Mouse (Mus musculus): ENCODE measurements around the gene Zfp111. TPM values are rescaled to one million over a fixed set of nuclear protein-coding genes. Genes with fewer than 3 reads are reported as not detected.
A peak's percentile ranks its signal among the peaks of the same experiment; 100 is the strongest.

Gene Zfp111
- total RNA-seq (2021): 1 to 10 TPM; 3.8 to 4.3 TPM

DNA sequence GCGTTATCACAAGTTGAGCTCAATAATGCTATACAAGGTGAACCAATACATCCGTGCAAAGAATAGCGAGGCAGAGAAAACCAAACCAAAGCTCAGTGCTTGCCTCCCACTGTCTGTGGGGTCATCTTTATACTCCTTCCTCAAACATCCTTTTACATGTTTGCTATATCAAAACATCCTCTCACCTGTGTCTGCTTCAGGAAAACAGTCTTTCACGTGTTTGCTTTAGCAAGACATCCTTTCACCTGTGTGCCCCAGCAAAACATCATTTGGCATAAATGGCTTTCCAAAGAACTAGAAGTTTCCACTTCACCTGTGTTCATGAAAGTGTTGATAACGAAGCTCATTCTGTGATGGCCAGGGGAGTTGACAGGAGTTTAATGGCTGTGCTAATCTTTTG lies at the start of gene Zfp111:
Gene Zfp111 (minus strand): TSS at position 101 of the 400 bp plus-strand sequence.
- intact Hi-C loops (cut with DNase I): no loop called here
- DNase-seq: no peak

DNA sequence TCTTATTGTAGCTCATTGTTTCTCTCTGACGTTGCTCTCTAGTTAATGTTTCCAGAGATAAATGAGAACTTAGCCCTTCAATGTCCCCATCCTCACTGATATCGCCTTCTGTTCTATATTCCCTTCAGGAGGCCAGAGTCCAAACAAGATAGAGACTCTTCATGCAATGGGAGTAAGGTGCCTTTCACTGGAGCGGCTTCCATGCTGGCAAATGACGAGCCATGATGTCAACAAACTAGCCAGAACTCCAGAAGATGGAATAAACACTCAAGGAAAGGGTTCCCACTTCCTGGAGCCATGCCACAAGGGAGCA lies 48.7 kb upstream of the Zfp111 start:
- intact Hi-C loops (cut with DNase I): no loop called here
- no peak for DNase-seq

DNA sequence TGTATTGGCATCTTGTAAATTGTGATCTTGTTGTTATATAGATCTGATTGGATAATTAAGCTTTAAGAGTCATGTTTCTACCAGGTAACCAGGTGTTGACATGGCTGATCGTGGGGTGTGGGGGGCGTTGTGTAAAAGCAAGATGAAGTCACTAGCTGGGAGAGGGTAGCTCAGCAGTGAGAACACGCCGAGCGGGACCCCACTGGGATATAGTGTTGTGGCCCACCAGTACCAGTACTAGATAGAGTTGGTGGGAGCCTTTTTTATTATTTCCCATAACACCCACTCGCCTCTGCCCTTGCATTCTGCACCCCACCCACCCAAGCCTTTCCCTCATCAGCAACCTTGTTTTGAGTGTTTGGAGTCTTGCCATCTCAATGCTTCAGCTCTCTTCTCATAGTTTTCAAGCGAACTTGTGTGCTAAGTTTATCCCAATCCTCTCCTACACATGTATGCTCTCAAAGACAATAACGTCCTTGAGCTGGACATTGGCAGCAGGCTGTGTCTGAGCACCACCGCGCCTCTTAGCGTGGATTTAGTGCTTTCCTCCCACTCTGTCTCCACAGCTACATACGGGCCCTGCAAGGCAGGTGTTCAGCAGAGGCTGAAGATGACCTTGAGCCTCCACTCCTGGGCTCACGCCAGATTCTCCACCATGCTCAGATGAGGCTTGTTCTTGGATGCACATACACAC lies 48.2 kb upstream of the Zfp111 start:
- intact Hi-C loops (cut with DNase I): no loop called here

DNA sequence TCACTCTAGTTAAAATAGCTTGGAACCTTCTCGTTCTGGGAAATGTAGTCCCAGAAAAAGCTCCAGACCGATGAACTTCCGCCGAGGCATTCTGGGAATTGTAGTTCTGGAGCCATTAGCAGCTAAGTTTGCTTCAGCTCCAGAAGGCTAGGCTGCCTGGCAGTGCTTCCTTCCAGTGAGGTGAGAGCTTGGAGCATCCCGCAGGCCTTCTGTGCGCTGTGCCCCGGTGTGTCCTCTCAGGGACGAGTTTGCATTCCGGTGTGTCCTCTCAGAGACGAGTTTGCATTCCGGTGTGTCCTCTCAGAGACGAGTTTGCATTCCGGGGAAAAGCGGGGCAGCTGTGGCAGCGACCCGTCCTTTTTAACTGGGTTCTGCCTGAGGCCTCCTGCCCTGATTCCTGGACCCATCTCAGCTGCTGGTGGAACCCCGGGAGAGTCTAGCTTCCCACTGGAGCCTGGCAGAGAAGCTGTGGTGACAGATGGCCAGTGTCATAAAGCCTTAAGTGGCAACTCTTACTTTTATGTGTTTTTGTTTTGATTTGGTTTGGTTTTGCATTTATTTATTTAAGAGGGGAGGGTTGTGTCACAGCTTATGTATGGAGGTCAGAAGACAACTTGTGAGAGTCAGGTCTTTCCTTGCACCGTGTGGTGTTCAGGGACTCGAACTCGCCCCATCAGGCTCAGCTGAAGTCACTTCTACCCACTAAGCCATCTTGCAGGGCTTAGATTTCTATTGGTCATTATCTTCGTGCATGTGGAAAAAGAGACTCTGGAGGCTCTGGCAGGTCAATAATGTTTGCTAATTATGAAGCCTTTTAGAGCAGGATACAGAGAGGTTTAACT lies 43.6 kb upstream of the Zfp111 start, which contains the start of gene Zfp108:
Gene Zfp108 (plus strand): TSS at position 162 of the 842 bp plus-strand sequence.
- intact Hi-C loops (cut with DNase I): loop anchor here (1.0 to 5.0 kb wide), 4 partner anchors 15 to 123 kb away; partner anchors contain the start of genes Zfp235, Zfp93 and Zfp94
- DNase-seq: peak; percentile 81 to 86

More for the DNA sequence above, 48.2 kb upstream of the Zfp111 start:
- no peak for DNase-seq

DNA sequence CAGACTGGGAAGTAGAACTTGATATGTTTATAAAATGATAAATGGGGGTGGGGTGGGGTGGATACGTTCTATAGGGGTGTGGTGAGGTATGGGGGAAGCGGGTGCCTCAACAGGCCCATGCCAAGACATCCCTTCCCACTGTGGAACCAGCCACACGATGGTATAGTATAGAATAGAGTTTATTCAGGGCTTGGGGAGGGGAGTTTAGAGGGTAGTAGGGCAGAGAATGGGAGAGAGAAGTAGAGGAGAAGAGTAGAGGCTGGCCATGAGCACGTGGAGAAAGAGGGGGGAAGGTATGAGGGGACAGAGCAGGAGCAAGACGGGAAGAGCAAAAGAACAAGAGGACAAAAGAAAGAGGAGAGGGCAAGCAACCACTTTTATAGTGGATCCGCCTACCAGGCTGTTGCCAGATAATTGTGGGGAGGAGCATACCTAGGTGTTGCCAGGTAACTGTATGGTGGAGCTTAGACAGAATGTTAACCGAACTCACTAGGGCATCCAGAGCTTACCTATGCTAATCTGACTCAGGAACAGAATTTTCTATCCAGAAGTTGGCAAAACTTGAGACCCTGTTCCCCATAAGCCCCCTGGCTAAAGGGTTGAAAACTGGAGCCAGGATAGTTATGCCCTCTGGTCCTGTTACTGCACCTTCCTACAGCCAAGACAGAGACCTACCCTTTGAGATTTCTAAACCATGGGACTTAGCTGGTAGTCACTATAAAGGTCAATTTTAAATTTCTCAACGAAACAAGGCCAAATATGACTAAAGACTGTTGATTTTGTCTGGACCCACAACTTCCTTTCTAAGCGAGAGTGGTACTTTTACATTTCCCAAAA lies 42.8 kb upstream of the Zfp111 start:
- no peak for DNase-seq
- intact Hi-C loops (cut with DNase I): loop anchor here (1.0 to 5.0 kb wide), 4 partner anchors 16 to 122 kb away; partner anchors contain the start of genes Zfp235, Zfp93 and Zfp94

DNA sequence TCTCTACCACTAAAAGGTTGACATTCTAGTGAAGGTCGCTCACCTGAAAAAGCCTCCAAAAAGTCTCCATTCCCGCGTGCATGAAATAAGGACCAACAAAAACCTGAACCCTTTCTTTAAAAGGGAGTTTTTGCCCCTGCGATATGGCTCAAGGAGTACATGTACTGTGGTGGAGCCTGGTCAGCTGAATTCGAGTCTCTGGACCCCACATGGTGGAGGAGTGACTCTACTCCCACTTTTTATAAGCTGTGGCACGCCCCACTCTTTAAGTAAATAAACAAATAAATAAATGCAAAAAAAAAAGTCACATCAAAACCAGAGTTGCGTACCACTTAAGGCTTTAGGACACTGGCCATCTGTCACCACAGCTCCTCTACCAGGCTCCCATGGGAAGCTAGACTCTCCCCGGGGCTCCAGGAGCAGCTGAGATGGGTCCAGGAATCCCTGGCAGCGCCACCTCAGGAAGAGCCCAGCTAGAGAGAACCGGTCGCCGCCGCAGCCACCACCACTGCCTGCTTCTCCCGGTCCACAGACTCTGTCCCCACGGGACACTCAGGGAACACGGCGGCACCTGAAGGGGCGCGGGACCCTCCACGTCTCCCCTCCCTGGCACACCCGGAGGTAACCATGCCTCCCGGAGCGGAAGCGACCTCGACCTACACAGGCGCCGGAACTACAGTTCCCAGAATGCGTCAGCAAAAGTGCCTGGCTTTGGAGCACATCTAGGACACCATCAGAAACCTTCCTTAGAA lies 26.0 kb upstream of the Zfp111 start, which contains the start of gene Zfp109:
Gene Zfp109 (minus strand): TSS at position 521 of the 752 bp plus-strand sequence.
- peak; percentile 51 to 63 for DNase-seq
- intact Hi-C loops (cut with DNase I): no loop called here

DNA sequence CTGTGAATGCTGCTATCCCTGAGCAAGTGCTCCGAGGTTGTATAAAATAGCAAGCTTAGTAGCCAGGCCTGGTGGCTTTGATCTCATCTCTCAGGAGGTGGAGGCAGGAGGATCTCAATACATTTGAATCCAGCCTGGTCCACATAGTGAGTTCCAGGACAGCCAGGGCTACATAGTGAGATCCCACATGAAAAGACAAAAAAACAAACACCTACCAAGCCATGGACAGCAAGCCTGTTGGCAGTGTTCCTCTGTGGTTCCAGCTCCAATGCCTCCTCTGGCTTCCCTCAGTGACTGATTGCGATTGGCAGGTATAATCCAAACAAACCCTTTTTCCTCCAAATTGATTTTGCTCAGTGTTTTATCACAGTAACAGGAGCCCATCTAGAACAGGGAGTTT lies 947 bp downstream of the Zfp111 start:
- DNase-seq: no peak
- intact Hi-C loops (cut with DNase I): no loop called here

DNA sequence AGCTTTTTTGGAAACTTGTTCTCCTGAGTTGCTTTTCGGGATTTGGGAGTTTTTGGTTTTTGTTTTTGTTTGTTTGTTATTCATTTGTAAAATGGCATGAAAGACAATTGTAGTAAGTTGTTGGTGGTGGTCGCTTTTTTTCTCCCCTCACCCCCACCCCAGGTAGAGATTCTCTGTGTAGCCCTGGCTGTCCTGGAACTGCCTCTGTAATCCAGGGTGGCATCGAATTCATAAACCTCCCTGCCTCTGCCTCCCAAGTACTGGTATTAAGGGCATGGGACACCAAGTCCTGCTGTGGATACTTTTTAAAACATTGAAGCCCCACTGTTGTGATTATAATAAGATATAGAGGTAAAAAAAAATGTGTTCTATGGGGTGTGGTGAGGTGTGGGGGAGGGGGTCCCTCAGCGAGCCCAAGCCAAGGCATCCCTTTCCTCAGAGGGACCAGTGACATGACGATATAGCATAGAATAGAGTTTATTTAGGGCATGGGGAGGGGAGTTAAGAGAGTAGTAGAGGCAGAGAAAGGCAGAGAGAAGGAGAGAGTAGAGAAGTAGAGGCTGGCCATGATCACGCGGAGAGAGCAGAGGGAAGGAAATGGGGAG lies 2.9 kb downstream of the Zfp111 start:
- DNase-seq: no peak
- intact Hi-C loops (cut with DNase I): loop anchor here (2.0 to 5.0 kb wide), 3 partner anchors 44 to 126 kb away; partner anchors contain the start of genes Zfp108 and Zfp94

DNA sequence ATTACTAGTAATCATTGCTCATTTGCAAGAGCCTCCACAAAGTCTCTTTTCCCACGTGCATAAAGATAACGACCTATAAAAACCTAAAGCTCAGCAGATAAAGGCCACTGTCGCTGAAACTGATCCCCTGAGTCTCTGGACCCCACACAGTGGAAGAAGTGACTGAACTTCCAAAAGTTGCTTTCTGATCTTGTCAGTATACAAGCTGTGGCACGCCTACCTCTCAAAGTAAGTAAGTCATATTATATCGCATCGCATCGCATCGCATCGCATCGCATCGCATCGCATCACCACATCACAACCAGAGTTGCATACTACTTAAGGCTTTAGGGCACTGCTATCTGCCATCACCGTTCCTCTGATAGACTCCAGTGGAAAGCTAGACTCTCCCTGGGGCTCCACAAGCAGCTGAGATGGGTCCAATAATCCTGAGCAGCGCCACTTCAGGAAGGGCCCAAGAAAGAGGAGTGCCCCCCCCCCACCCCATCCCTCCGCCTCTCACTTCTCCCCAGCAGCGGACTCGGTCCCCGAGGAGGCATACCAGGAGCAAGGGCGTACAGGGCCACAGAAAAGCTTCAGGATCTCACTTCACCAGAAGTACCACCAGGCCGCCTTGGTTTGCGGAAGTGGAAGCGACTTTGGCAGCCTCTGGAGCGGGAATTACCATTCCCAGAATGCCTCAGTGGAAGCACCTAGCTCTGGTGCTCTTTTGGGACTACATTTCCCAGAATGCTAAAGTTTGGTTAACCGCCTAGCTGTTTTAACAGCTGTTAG lies 3.6 kb downstream of the Zfp111 start:
- peak; percentile 66 to 70 for DNase-seq
- intact Hi-C loops (cut with DNase I): loop anchor here (2.0 to 5.0 kb wide), 3 partner anchors 45 to 125 kb away; partner anchors contain the start of genes Zfp108 and Zfp94

DNA sequence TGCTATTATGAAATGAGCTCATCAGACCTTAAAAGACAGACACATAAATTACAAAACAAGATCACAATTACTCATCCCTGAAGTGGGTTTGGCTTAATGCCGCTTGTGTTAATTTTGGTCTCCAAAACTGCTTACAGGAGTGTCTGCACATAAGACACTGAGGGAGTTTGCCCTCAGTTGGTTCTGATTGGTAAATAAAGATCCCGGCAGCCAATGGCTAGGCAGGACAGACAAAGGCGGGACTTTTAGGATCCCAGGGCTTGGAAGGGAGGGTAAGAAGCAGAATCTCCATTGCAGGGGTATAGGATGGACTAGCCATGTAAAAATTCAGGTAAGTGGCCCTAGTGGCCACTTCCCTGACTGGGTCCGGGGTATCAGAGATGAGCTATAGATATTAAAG lies 14.3 kb downstream of the Zfp111 start:
- intact Hi-C loops (cut with DNase I): no loop called here
- DNase-seq: no peak

DNA sequence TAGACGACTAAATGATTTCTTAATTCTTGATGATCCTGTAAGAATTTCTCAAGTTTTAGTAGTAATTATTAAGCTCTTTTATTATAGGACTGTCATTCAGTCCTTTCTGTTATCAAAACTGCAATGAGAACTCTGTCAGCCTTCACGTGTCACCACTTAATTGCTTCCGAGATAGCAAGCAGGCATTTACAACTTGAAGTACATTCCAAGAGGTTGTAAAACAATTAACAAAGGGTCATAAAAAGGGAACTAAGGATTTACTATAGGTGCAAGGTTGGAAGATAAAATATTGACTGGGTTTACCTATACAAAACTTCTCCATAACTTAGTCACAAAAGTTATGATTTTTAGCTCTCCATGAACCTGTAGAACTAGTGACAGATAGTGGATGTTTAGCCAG lies 18.1 kb downstream of the Zfp111 start:
- intact Hi-C loops (cut with DNase I): no loop called here

DNA sequence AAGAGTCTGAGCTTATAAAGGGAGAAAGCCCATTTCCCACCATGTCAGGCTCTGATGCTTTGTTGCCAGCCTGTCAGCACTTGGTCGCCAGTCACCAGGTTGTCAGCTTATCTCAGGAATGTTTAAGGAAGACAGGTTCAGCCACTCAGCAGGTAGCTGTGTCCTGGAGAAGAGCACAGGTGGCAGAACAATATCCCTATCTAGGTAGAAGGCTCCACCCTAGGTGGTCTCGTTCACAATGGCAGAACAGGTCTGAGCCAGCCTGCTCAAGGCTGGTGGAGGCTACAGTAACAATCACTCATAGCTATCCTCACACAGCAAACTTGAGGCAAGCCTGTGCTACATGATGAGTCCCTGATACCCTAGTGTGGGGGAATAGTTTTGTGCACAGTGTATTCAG lies 19.9 kb downstream of the Zfp111 start:
- intact Hi-C loops (cut with DNase I): no loop called here

More for the DNA sequence above, 18.1 kb downstream of the Zfp111 start:
- no peak for DNase-seq

DNA sequence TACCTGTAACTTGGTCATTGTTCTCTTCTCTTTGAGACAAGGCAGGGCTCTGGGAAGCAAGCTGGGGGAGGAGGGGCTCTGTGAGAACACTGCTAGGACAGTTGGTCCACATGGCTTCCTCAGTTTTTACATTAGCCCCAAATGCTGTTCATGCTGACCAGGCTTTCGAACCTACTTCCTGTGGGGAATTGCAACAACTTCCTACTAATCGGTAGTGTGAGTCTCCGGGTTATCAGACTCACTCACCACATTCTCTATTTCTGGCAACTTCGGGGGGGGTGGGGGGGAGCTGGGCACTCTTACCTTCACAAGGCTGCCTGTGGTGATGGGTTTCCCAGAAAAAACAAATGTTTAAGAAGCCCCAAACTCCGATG lies 21.7 kb downstream of the Zfp111 start:
- no peak for DNase-seq
- intact Hi-C loops (cut with DNase I): no loop called here

More for the DNA sequence above, 19.9 kb downstream of the Zfp111 start:
- DNase-seq: no peak

DNA sequence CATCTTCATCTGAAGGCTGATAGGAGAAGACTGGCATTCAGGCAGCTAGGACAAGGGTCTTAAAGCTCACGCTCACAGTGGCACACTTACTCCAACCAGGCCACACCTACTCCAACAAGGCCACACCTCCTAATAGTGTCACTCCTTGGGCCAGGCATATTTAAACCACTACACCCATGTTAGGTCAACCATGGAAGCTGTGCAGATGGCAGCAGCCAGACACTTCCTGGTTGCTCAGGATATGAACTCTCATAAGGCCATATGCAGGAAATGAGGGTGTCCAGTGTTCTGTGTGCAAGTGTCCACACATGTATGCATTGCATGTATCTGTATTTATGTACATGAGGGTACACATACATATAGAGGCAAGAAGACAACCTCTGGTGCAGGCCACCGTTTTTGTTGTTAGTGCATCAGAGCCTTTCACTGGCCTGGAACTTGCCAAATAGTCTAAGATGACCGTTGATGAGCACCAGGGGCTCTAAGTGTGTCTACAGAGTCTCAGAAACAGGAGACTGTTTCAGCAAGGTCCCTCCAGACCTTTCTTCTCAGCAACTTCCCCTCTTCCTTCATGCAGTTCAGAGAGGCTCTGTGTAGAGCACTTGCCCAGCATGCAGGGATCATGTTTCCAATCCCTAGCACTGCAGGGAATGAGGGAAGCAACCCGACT lies 22.2 kb downstream of the Zfp111 start:
- intact Hi-C loops (cut with DNase I): no loop called here
- no peak for DNase-seq

DNA sequence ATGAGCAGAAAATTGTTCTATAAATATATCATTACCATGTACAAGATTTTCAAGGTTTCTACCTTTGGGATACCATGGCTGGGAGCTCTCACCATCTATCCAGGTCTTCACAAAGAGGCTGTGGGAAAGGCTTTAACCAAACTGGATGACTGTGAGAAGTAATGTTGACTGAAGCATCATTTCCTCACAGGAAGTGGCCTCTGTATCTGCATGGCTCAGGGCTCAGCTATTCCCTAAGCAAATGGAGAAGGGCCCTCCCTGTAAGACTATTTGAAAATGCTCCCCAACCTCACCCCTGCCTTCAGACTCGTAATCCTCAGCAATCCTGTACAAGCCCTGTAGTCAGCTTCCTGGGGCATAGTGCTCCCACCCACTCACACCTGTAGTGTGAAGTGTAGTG lies 23.6 kb downstream of the Zfp111 start:
- DNase-seq: no peak
- intact Hi-C loops (cut with DNase I): no loop called here

DNA sequence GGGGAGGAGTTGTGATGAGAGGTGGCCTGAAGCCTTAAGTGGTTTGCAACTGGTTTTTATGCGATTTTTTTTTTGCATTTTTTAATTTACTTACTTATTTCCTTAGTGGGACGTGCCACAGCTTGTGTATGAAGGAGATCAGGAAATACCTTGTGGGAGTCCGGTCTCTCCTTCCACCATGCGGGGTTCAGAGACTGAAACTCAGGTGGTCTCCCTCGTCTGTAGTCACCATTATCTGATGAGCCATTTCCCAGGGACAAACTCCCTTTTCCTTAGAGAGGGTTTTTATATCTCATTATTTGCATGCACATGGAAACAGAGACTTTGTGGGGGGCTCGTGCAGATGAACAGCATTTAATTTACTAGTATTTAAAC lies 35.9 kb downstream of the Zfp111 start:
- intact Hi-C loops (cut with DNase I): no loop called here
- DNase-seq: no peak

DNA sequence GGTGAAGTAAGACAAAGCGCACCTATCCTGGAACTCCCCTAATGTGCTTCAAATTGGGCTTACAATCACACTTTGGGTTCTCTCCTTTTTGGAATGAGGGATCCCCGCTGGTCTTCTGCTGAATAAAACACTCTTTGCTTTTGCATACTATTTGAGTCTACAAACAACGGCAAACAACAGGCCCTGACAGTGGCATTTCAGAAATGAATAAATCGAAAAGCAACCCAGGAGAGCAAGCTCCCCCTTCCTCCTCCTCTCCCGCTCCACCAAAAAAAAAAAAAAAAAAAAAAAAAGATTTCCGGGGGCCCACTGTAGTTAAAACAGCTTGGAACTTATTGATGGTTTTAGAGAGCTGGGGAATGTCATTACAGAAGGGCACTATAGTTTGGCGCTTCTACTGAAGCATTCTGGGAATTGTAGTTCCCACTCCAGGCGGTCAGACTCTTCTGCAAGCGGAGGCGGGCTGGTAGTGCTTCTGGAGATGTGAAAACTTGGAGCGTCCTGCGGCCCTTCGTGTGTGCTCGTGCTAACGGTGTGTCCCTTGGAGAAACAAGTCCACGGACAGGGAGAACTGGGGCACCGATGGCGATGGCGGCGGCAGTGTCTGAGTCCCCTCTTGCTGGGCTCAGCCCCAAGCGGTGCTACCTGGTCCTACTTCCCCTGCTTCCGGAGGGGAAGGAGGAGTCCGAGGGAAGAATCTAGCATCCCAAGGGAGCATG lies 36.5 kb downstream of the Zfp111 start, which contains the start of gene Zfp114:
Gene Zfp114 (plus strand): TSS at position 443 of the 719 bp plus-strand sequence.
- intact Hi-C loops (cut with DNase I): no loop called here

More for the DNA sequence above, 36.5 kb downstream of the Zfp111 start, which contains the start of gene Zfp114:
- peak; percentile 24 to 39 for DNase-seq
